Mouse (Mus musculus) liver, adult 2 months (tissue): ENCODE results near the gene Bcas3.

Experiments
- CTCF ChIP-seq: fragments of 200-500 bp; IDR thresholded peaks from 2 replicates; pipeline ENCODE4 v1.5.1; 2011; ENCODE audit warnings: low read depth, low read length, control low read depth
- POLR2A ChIP-seq: fragments of 200-500 bp; IDR thresholded peaks from 2 replicates; pipeline ENCODE4 v1.6.1; 2011; ENCODE audit warnings: low read length, control low read depth; ENCODE audit not compliant: insufficient read depth; ENCODE audit errors: extremely low read depth

DNA sequence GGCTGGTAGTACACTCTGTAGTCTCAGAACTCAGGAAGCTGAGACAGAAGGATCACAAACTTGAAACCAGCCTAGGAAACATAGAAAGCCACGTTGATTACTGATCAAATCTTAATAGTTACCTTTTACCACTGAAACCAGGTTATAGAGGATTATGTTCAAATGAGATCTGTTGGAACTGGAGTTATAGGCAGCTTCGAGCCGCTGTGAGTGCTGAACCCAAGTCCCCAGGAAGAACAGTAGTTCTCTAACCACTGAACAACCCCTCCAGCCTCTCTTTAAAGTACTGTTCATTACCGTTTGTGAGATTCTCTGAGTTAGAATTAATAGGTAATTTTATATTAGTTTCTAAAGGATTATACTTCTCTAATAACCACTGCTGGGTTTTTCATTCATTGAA lies 188.0 kb downstream of the Bcas3 start:
- TF ChIP-seq POLR2A: no peak
- TF ChIP-seq CTCF: no peak
